Mouse (Mus musculus) lung, postnatal 0 days (tissue): ENCODE measurements at regions not wholly inside any gene's neighbourhood (a gene's known extent, or its start where the extent isn't known, plus 50 kb on each side); places are given as distances from the start of the nearest gene placed in this dataset.

ENCODE experiments used
- ATAC-seq: fragments of 200-750 bp; cut with Nextera tagmentation; 2 replicates; pipeline ENCODE4 v1.8.0; 2017; ENCODE audit warnings: moderate library complexity
- DNase-seq: peaks from one replicate; pipeline ENCODE4 v3.0.0-alpha.2; 2016; ENCODE audit warnings: low spot score
- H3K27ac ChIP-seq: fragments of 300-500 bp; sonication (generic); 2 replicates; pipeline ENCODE4 v1.5.1; 2014; ENCODE audit warnings: antibody characterized with exemption, mild to moderate bottlenecking, low read length, mixed read lengths
- H3K27me3 ChIP-seq: fragments of 300-500 bp; sonication (generic); replicated peaks from 2 replicates; pipeline ENCODE4 v1.6.1; 2014; ENCODE audit warnings: low read length, mixed read lengths; ENCODE audit not compliant: insufficient read depth
- H3K36me3 ChIP-seq: fragments of 300-500 bp; sonication (generic); 2 replicates; pipeline ENCODE4 v1.6.1; 2014; ENCODE audit warnings: low read length, mixed read lengths; ENCODE audit not compliant: insufficient read depth
- H3K4me1 ChIP-seq: fragments of 300-500 bp; sonication (generic); 2 replicates; pipeline ENCODE4 v1.6.1; 2014; ENCODE audit warnings: antibody characterized with exemption, low read depth, low read length, mixed read lengths; ENCODE audit not compliant: insufficient read depth
- H3K4me2 ChIP-seq: fragments of 300-500 bp; sonication (generic); replicated peaks from 2 replicates; pipeline ENCODE4 v1.6.1; 2014; ENCODE audit warnings: low read depth, mild to moderate bottlenecking, low read length, moderate library complexity, mixed read lengths
- H3K4me3 ChIP-seq: fragments of 300-500 bp; sonication (generic); 2 replicates; pipeline ENCODE4 v1.5.1; 2014; ENCODE audit warnings: low read depth, low read length
- H3K9ac ChIP-seq: fragments of 300-500 bp; sonication (generic); replicated peaks from 2 replicates; pipeline ENCODE4 v1.6.1; 2014; ENCODE audit warnings: low read depth, mild to moderate bottlenecking
- H3K9me3 ChIP-seq: fragments of 300-500 bp; sonication (generic); 2 replicates; pipeline ENCODE4 v1.6.1; 2016; ENCODE audit warnings: low read length, mixed read lengths
- CTCF ChIP-seq: IDR thresholded peaks from 2 replicates; pipeline ENCODE4 v1.5.1; 2016; ENCODE audit warnings: antibody characterized with exemption, mild to moderate bottlenecking
- EP300 ChIP-seq: IDR thresholded peaks from 2 replicates; pipeline ENCODE4 v1.6.1; 2016; ENCODE audit warnings: antibody characterized with exemption, mild to moderate bottlenecking, control low read depth
- WGBS: fragments of 180-500 bp; shearing (Covaris S2); extraction: QIAGEN DNeasy Blood & Tissue Kit; methylation state at CpG from one replicate; pipeline ENCODE4 v1.1.7; 2014; 5-methylcytosine and 5-hydroxymethylcytosine counted together

GRCm38 (mm10) chr8:26923166-26923565 is 54.0 kb upstream of the Zfp703 start:
- Histone ChIP-seq H3K27me3 (no peaks in the 10 kb centered on the region), H3K9ac (no peak overlapping the region), H3K4me1 (no peaks in the 10 kb centered on the region), H3K36me3 (no peaks in the 10 kb centered on the region), H3K9me3 (no peaks in the 10 kb centered on the region), H3K4me3 (no peak overlapping the region), H3K4me2 (no peak overlapping the region), H3K27ac (no peak overlapping the region)
- DNase-seq (no peak), ATAC-seq (peak; percentile 56; the same call in 1 of the 2 replicates)
- TF ChIP-seq CTCF (no peak), EP300 (0 out of 2 replicates have a peak, but pooled peaks have one; percentile 9)
- 38% methylated on average over 8 of the region's 8 CpGs for WGBS
